Mouse (Mus musculus) left cerebral cortex, postnatal 4 days (tissue): ENCODE measurements around the gene Ifrd1. TPM values are rescaled to one million over a fixed set of nuclear protein-coding genes. Genes with fewer than 3 reads are reported as not detected.
A peak's percentile ranks its signal among the peaks of the same experiment; 100 is the strongest.
"Not testable (repeated sequence)": the region's sequence is repeated elsewhere in the genome, so short reads cannot be mapped to it uniquely, and the experiment has no call there.

Source experiments
- DNase-seq: peaks from one replicate; pipeline ENCODE4 v3.0.0-alpha.2; 2022
- intact Hi-C: fragments of 180-260 bp; cut with DNase I; formaldehyde crosslinking; loops from one replicate; pipeline ENCODE4 v1.15.1; 2025
- total RNA-seq, 2 experiments: library from RNA; stranded (reverse); gene quantifications; 2 replicates each; pipeline ENCODE4 v1.2.3; 2021

Ifrd1 gene
- 100 to 1,000 TPM; 112 to 125 TPM for total RNA-seq

GRCm38 (mm10) chr12:40248454-40249180 lies at the start of gene Ifrd1:
Gene Ifrd1, minus strand, starts transcription at chr12:40248504.
- intact Hi-C loops = no loop called here
- no peak for DNase-seq

- intact Hi-C loops = no loop called here
Measured at GRCm38 (mm10) chr12:40286539-40286938, 38.2 kb upstream of the Ifrd1 start.

GRCm38 (mm10) chr12:40280596-40281325 lies 32.5 kb upstream of the Ifrd1 start:
- intact Hi-C loops = no loop called here
- no peak for DNase-seq

More at GRCm38 (mm10) chr12:40286539-40286938, 38.2 kb upstream of the Ifrd1 start:
- no peak for DNase-seq

GRCm38 (mm10) chr12:40277581-40277980 lies 29.3 kb upstream of the Ifrd1 start:
- no peak for DNase-seq
- intact Hi-C loops = no loop called here

- intact Hi-C loops = no loop called here
Measured at GRCm38 (mm10) chr12:40274931-40275330, 26.6 kb upstream of the Ifrd1 start.

GRCm38 (mm10) chr12:40273339-40273738 lies 25.0 kb upstream of the Ifrd1 start:
- intact Hi-C loops = no loop called here
- DNase-seq = no peak

More at GRCm38 (mm10) chr12:40274931-40275330, 26.6 kb upstream of the Ifrd1 start:
- no peak for DNase-seq

GRCm38 (mm10) chr12:40272710-40273109 lies 24.4 kb upstream of the Ifrd1 start:
- intact Hi-C loops = no loop called here

GRCm38 (mm10) chr12:40268313-40268712 lies 20.0 kb upstream of the Ifrd1 start:
- DNase-seq = no peak
- intact Hi-C loops = no loop called here

More at GRCm38 (mm10) chr12:40272710-40273109, 24.4 kb upstream of the Ifrd1 start:
- no peak for DNase-seq

GRCm38 (mm10) chr12:40263712-40264111 lies 15.4 kb upstream of the Ifrd1 start:
- intact Hi-C loops = no loop called here
- no peak for DNase-seq

- intact Hi-C loops = no loop called here
- no peak for DNase-seq
Measured at GRCm38 (mm10) chr12:40263006-40263405, 14.7 kb upstream of the Ifrd1 start.

GRCm38 (mm10) chr12:40258462-40259000 lies 10.2 kb upstream of the Ifrd1 start:
- intact Hi-C loops = loop anchor here (5.0 kb wide), 4 partner anchors 189 to 574 kb away; partner anchors contain the start of genes Dock4 and Zfp277

GRCm38 (mm10) chr12:40257226-40257625 lies 8.9 kb upstream of the Ifrd1 start:
- intact Hi-C loops = loop anchor here (5.0 kb wide), 4 partner anchors 190 to 575 kb away; partner anchors contain the start of genes Dock4 and Zfp277

More at GRCm38 (mm10) chr12:40258462-40259000, 10.2 kb upstream of the Ifrd1 start:
- DNase-seq = no peak

GRCm38 (mm10) chr12:40256543-40256942 lies 8.2 kb upstream of the Ifrd1 start:
- DNase-seq = no peak
- intact Hi-C loops = loop anchor here (5.0 kb wide), 4 partner anchors 191 to 576 kb away; partner anchors contain the start of genes Dock4 and Zfp277

More at GRCm38 (mm10) chr12:40257226-40257625, 8.9 kb upstream of the Ifrd1 start:
- peak; percentile 76 for DNase-seq

GRCm38 (mm10) chr12:40256033-40256432 lies 7.7 kb upstream of the Ifrd1 start:
- intact Hi-C loops = loop anchor here (5.0 kb wide), 4 partner anchors 191 to 576 kb away; partner anchors contain the start of genes Dock4 and Zfp277
- no peak for DNase-seq

- not testable (repeated sequence) for DNase-seq
- intact Hi-C loops = loop anchor here (5.0 kb wide), 4 partner anchors 192 to 577 kb away; partner anchors contain the start of genes Dock4 and Zfp277
Measured at GRCm38 (mm10) chr12:40255310-40255709, 7.0 kb upstream of the Ifrd1 start.

GRCm38 (mm10) chr12:40254729-40255128 lies 6.4 kb upstream of the Ifrd1 start:
- DNase-seq = no peak
- intact Hi-C loops = loop anchor here (5.0 kb wide), 4 partner anchors 193 to 578 kb away; partner anchors contain the start of genes Dock4 and Zfp277

GRCm38 (mm10) chr12:40253241-40253640 lies 4.9 kb upstream of the Ifrd1 start:
- intact Hi-C loops = no loop called here
- no peak for DNase-seq

GRCm38 (mm10) chr12:40250256-40250655 lies 2.0 kb upstream of the Ifrd1 start:
- intact Hi-C loops = no loop called here
- peak; percentile 15 for DNase-seq

- intact Hi-C loops = no loop called here
- no peak for DNase-seq
Measured at GRCm38 (mm10) chr12:40247976-40248375, 328 bp downstream of the Ifrd1 start.

- no peak for DNase-seq
- intact Hi-C loops = no loop called here
Measured at GRCm38 (mm10) chr12:40247384-40247783, 920 bp downstream of the Ifrd1 start.
